Mouse (Mus musculus): ENCODE measurements around the gene Ndufab1.
"Not testable (repeated sequence)": the region's sequence is repeated elsewhere in the genome, so short reads cannot be mapped to it uniquely, and the experiment has no call there.

Gene Ndufab1

GRCm38 (mm10) chr7:122101747-122102244, at the start of gene Ndufab1:
Gene Ndufab1, minus strand, starts transcription at chr7:122101886.
- peak; percentile 65 to 86 for DNase-seq (ENCODE audit: low spot score in 2 of 2)

- no peak for DNase-seq (ENCODE audit: low spot score in 2 of 2)
Measured at GRCm38 (mm10) chr7:122140991-122141390, 39.3 kb upstream of the Ndufab1 start.

- DNase-seq (ENCODE audit: low spot score in 2 of 2): no peak
Measured at GRCm38 (mm10) chr7:122138190-122138589, 36.5 kb upstream of the Ndufab1 start.

- DNase-seq (ENCODE audit: low spot score in 2 of 2): no peak
Measured at GRCm38 (mm10) chr7:122137071-122137470, 35.4 kb upstream of the Ndufab1 start.

- peak in 1 of 2 experiments; percentile 15 for DNase-seq (ENCODE audit: low spot score in 2 of 2)
Measured at GRCm38 (mm10) chr7:122135070-122135469, 33.4 kb upstream of the Ndufab1 start.

- no peak for DNase-seq (ENCODE audit: low spot score in 2 of 2)
Measured at GRCm38 (mm10) chr7:122133338-122133625, 31.6 kb upstream of the Ndufab1 start.

- peak; percentile 98 for DNase-seq (ENCODE audit: low spot score in 2 of 2)
Measured at GRCm38 (mm10) chr7:122132497-122133337, 31.0 kb upstream of the Ndufab1 start, which contains the start of the genes Palb2 and Dctn5. Gene Palb2, minus strand, starts transcription at chr7:122132985. Gene Dctn5, plus strand, starts transcription at chr7:122133041.

GRCm38 (mm10) chr7:122131834-122132233, 30.1 kb upstream of the Ndufab1 start:
- DNase-seq (ENCODE audit: low spot score in 2 of 2): no peak

- DNase-seq (ENCODE audit: low spot score in 2 of 2): no peak
Measured at GRCm38 (mm10) chr7:122126946-122127345, 25.3 kb upstream of the Ndufab1 start.

GRCm38 (mm10) chr7:122125636-122126035, 23.9 kb upstream of the Ndufab1 start:
- no peak for DNase-seq (ENCODE audit: low spot score in 2 of 2)

GRCm38 (mm10) chr7:122123518-122123917, 21.8 kb upstream of the Ndufab1 start:
- DNase-seq (ENCODE audit: low spot score in 2 of 2): no peak

- DNase-seq (ENCODE audit: low spot score in 2 of 2): no peak
Measured at GRCm38 (mm10) chr7:122108206-122108605, 6.5 kb upstream of the Ndufab1 start.

GRCm38 (mm10) chr7:122101014-122101746, 506 bp downstream of the Ndufab1 start:
- DNase-seq (ENCODE audit: low spot score in 2 of 2): not testable (repeated sequence)

GRCm38 (mm10) chr7:122099222-122099621, 2.5 kb downstream of the Ndufab1 start:
- DNase-seq (ENCODE audit: low spot score in 2 of 2): peak in 1 of 2 experiments; percentile 8

- DNase-seq (ENCODE audit: low spot score in 2 of 2): no peak
Measured at GRCm38 (mm10) chr7:122098009-122098408, 3.7 kb downstream of the Ndufab1 start.

- DNase-seq (ENCODE audit: low spot score in 2 of 2): no peak
Measured at GRCm38 (mm10) chr7:122094564-122095330, 6.9 kb downstream of the Ndufab1 start.

GRCm38 (mm10) chr7:122087195-122087982, 14.3 kb downstream of the Ndufab1 start:
- no peak for DNase-seq (ENCODE audit: low spot score in 2 of 2)

- no peak for DNase-seq (ENCODE audit: low spot score in 2 of 2)
Measured at GRCm38 (mm10) chr7:122081071-122081470, 20.6 kb downstream of the Ndufab1 start.

GRCm38 (mm10) chr7:122079798-122080554, 21.7 kb downstream of the Ndufab1 start:
- no peak for DNase-seq (ENCODE audit: low spot score in 2 of 2)

- no peak for DNase-seq (ENCODE audit: low spot score in 2 of 2)
Measured at GRCm38 (mm10) chr7:122074374-122074773, 27.3 kb downstream of the Ndufab1 start.

Data from cerebellum, postnatal 4 days (tissue).